Mouse (Mus musculus) adrenal gland (tissue): ENCODE data around the gene Clrn1.

Source experiments
- intact Hi-C: fragments of 180-260 bp; cut with DNase I; formaldehyde crosslinking; loops from one replicate; pipeline ENCODE4 v1.15.1; 2025

Gene Clrn1

GRCm38 (mm10) chr3:58832888-58833287 is 52.3 kb downstream of the Clrn1 start:
- intact Hi-C loops: no loop called here

GRCm38 (mm10) chr3:58831586-58831985 is 53.6 kb downstream of the Clrn1 start:
- intact Hi-C loops: no loop called here

DNA sequence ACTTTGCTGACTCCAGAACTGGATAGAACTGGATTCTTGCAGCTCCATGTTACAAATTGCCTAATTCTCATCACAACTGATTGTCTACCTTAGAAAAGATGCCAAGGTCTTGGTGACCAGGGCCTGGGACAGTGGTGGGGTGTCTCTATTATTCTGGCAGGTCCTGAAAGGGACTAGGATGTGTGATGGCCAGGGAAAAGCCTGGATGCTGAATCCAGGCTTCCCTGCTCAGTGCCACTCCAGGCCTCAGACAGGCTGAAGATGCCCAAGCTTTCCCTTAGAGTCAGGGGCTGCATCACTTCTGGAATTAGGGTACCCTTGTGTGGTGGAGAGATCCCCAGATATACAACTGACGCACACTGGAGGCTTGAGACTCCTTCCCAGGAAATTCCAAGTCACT is 55.2 kb downstream of the Clrn1 start:
- intact Hi-C loops: no loop called here

DNA sequence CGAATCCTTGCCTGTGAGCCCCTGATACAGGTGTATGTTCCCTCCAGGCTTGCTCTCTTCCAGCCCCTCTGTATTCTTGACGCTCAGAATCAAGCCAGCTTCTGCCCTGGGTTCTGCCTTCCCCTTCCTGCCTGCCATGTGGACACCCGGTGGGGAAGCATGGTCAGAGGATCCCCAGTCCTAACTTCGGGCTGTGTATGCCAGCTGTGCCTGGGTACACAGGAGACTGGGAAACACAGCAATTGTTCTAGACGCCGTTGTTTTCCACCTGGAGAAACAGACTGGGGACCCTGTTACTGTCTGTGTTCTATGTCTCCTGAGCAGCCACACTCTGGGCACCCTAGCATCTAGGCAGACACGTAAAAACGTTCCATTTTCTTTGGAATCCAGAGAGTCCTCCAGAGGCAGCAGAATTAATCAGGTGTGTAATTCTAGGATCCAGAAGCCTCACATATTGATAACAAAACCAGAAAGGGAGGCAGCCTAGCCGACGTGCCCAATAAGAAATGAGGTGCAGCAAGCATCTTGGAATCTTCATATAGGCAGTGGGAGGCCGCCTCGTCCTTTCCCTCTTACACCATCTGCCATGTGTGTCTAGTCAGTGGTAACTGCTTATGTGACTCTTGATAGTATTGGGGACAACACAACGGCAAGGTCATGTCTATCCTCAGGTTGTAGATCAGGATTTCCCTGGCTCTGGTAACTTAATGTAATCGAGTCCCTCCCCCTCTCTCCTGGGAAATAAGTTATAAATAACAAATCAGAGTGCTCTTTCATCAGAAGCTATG is 56.6 kb downstream of the Clrn1 start:
- intact Hi-C loops: no loop called here

GRCm38 (mm10) chr3:58826266-58826665 is 58.9 kb downstream of the Clrn1 start:
- intact Hi-C loops: no loop called here

DNA sequence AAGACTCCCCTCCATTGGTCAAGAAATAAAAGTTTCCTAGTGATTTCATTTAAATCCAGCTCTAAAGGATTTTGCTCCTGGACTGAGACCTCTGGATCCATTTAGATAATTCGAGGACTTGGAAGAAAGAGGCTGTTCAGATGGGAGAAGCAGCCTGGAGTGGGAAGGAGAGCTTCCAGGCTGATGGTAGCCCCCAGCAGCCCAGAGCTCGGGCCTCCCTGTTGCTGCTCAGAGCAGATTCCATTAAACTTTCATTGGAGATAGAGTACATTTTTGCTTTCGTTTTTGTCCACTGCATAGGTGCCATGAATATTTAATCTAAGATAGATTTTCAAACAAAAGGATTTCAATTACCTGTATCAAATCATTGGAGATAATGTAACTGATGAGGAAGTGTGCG is 62.9 kb downstream of the Clrn1 start, which contains the start of gene Mindy4b-ps:
TSS of gene Mindy4b-ps (minus strand) at position 101 of the 400 bp plus-strand sequence.
- intact Hi-C loops: no loop called here

DNA sequence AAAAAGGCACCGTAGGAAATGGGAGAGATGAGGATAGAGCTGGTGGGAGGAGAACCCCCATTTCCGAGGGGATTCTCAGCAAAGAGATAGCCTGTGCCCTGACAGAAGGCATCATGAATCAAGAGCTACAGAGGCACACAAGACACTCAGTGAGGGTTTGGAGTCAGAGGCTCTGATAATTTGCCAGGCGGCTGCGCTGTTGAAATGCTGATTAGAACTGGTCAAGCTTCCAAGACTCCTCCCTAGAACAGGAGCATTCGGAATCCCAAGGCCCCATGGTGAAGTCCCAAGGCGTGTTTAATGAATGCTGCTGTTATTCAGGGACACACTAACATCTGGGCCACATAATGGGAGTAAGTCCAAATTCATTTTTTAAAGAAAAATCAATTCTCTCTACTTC is 67.8 kb downstream of the Clrn1 start:
- intact Hi-C loops: no loop called here

DNA sequence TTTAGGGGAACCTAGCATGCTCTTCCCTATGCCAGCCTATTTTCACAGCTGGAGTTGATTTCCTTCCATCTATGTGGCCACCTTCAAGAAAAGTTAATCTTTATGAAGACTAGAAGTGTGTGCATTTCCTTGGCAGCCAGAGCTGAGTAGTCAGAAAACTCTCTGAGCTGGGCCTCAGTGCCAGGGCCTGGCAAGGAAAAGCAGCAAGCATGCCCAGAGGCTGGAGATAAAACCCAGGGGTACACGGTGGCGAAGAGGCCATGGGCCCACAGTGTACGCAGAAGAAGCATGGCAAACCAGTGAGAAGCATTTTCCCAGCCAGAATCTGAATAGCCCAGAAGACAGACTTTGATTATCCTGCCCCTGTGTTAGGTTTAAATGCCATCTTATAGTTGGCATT is 70.9 kb downstream of the Clrn1 start:
- intact Hi-C loops: no loop called here

- intact Hi-C loops: no loop called here
These were observed 74.8 kb downstream of the Clrn1 start for GRCm38 (mm10) chr3:58810353-58810752.

DNA sequence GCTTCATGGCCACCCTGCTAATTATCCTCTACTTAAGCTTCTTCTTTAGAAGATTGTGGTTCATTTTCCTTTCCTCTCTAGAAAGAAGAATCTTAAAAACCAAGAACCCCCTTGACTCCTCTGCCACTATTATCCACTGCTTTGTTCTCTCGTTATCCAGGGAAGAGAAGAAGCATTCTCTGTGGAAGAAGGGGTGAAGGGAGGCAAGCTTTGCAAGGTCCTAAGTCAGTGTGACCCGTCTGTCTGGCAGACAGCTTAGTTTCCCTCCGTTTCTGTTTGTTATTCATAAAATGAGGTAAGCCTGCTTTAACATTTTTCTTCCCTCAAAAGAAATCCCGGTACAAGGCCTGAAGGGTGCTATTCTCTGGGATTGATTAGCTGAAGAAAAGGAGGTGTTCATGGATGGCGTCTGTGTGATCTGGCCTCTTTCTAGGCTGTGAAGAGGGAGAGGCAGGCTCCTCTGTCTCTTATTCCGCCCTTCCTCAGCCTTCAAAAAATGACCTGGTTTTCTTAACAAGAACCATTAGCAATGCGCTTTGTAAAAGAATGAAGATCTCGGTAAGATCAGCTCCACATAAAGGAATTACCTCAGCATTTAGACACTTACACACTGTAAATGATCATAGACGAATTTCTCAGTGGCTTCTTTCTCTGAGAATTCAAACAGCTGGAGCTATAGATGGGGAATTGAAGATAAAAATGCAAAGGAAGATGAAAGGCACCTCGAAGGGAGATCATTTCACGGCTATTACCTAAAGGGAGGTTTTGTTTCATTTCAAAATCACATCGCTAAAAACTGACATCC is 75.8 kb downstream of the Clrn1 start:
- intact Hi-C loops: no loop called here

DNA sequence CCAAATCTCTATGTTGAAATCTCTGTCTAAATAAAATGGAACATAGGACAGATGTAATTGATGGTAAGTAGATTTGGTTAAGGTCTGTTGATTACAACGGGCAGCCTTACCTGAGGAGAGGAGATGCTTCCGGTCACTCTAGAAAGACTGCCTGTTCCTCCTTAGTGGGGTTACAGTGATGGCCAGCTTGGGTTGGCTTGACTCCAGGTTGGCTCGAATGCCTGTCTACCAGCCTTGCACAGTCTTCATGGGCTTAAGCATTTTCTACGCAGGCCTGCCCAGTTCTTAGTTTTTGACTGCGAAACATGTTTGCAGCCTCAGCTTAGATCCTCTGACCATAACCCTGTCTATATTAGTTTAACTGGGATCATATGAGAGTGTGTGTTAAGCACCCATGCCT is 76.5 kb downstream of the Clrn1 start:
- intact Hi-C loops: no loop called here

- intact Hi-C loops: no loop called here
These were observed 80.4 kb downstream of the Clrn1 start for GRCm38 (mm10) chr3:58804745-58805144.

DNA sequence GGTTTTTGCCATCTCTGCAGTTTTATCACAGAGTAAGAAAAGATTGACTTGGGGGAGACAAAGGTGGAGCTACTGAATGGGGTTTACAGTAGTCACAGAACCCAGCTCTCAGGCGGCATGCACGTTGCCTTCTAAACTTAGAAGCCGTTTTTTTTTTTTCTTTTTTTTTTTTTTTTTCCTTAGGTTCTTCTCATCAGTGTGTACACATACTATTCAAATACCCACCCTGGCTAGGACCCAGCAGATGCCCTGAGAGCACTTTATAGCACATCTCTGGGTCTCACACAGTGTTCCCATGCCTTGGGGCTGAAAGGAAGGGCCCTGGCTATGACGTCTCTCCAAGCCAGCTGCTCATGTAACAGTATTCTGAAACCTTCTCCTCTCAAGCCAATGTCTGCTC is 86.5 kb downstream of the Clrn1 start:
- intact Hi-C loops: no loop called here

DNA sequence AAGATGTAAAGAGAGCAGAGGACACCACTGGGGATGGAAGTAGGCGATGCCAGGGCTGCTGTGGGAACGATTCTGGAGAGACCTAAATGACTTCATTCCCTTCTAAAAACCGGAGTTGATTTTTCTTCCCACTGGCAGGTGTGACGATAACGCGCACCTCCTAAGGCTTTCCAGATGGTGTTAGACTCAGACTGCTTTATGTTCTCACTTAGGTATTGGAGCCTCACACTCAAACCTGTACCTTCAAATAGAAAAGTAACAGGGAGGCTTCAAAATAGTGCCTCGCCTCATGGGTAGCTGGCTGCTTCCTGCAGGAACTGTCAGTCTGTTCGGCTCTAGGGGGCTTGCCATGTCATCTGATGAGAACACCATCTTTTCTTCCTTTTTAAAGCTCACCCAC is 86.9 kb downstream of the Clrn1 start:
- intact Hi-C loops: no loop called here
